Mouse (Mus musculus) forebrain, embryonic 15.5 days (tissue): ENCODE measurements at regions not wholly inside any gene's neighbourhood (a gene's known extent, or its start where the extent isn't known, plus 50 kb on each side); places are given as distances from the start of the nearest gene placed in this dataset.

Experiments
- ATAC-seq: fragments of 200-750 bp; cut with Nextera tagmentation; replicated peaks from 2 replicates; pipeline ENCODE4 v1.8.0; 2017; ENCODE audit warnings: mild to moderate bottlenecking, moderate TSS enrichment, moderate library complexity
- H3K27ac ChIP-seq: fragments of 300-500 bp; sonication (generic); replicated peaks from 2 replicates; pipeline ENCODE4 v1.5.1; 2015; ENCODE audit warnings: mild to moderate bottlenecking, inconsistent platforms
- H3K27me3 ChIP-seq: fragments of 300-500 bp; sonication (generic); 2 replicates; pipeline ENCODE4 v1.6.1; 2015; ENCODE audit warnings: inconsistent platforms
- H3K36me3 ChIP-seq: fragments of 300-500 bp; sonication (generic); 2 replicates; pipeline ENCODE4 v1.6.1; 2015; ENCODE audit warnings: mild to moderate bottlenecking, inconsistent platforms
- H3K4me1 ChIP-seq: fragments of 300-500 bp; sonication (generic); 2 replicates; pipeline ENCODE4 v1.6.1; 2015; ENCODE audit warnings: inconsistent platforms
- H3K4me2 ChIP-seq: fragments of 300-500 bp; sonication (generic); replicated peaks from 2 replicates; pipeline ENCODE4 v1.6.1; 2015; ENCODE audit warnings: mild to moderate bottlenecking, inconsistent platforms
- H3K4me3 ChIP-seq: fragments of 300-500 bp; sonication (generic); 2 replicates; pipeline ENCODE4 v1.5.1; 2015; ENCODE audit warnings: mild to moderate bottlenecking, inconsistent platforms
- H3K9ac ChIP-seq: fragments of 300-500 bp; sonication (generic); replicated peaks from 2 replicates; pipeline ENCODE4 v1.6.1; 2015; ENCODE audit warnings: mild to moderate bottlenecking, inconsistent platforms
- H3K9me3 ChIP-seq: fragments of 300-500 bp; sonication (generic); 2 replicates; pipeline ENCODE4 v1.6.1; 2016; ENCODE audit warnings: inconsistent platforms
- WGBS: fragments of 180-500 bp; shearing (Covaris S2); methylation state at CpG from one replicate; pipeline ENCODE4 v1.1.7; 2015; ENCODE audit warnings: mixed read lengths; 5-methylcytosine and 5-hydroxymethylcytosine counted together

- no peaks in the 10 kb centered on the region for H3K9me3 ChIP-seq
- no peak; the same call in 1 of the 2 replicates for ATAC-seq
- H3K27ac ChIP-seq, result peak overlapping the region; percentile 6; the same call in 1 of the 2 replicates
- no peaks in the 10 kb centered on the region for H3K27me3 ChIP-seq
- no peak overlapping the region for H3K9ac ChIP-seq
- H3K4me1 ChIP-seq, result peaks cover 7% of the 10 kb centered on the region
- no peaks in the 10 kb centered on the region for H3K36me3 ChIP-seq
- no peak overlapping the region for H3K4me2 ChIP-seq
- no peak overlapping the region for H3K4me3 ChIP-seq
- WGBS, result 24% methylated on average over 6 of the region's 6 CpGs
These were observed 89.6 kb upstream of the Kirrel3 start for GRCm38 (mm10) chr9:34395839-34396804.

DNA sequence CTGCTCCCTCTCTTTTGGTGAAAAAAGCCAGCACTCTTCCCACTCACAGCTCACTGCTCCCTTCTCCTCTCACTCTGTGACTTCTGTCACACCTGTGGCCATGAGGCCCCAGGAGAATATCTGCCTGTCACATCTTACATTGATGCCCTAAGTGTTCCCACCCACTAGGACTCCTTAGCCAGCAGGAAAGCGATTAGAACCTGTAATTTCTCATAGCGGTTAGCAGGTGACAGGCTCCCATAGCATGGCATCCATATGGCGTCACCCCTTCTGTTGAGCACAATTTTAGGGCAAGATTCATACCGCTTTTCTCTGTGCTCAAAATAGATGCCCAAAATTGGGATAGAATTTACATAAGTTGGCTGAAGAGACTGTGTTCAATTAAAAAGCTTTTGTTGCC is 74.0 kb upstream of the Kirrel3 start:
- Histone ChIP-seq H3K27ac (peak overlapping the region; percentile 60), H3K9me3 (no peaks in the 10 kb centered on the region), H3K4me2 (no peak overlapping the region), H3K27me3 (no peaks in the 10 kb centered on the region), H3K9ac (no peak overlapping the region), H3K36me3 (no peaks in the 10 kb centered on the region), H3K4me3 (no peak overlapping the region), H3K4me1 (peaks cover 27% of the 10 kb centered on the region)
- peak; percentile 80 for ATAC-seq
- WGBS, result 51% methylated on average over 4 of the region's 4 CpGs

GRCm38 (mm10) chr9:34416153-34416552 is 69.5 kb upstream of the Kirrel3 start:
- Histone ChIP-seq H3K9me3 (no peaks in the 10 kb centered on the region), H3K4me2 (no peak overlapping the region), H3K4me3 (no peak overlapping the region), H3K27me3 (no peaks in the 10 kb centered on the region), H3K27ac (no peak overlapping the region), H3K9ac (no peak overlapping the region), H3K4me1 (peaks cover 27% of the 10 kb centered on the region), H3K36me3 (no peaks in the 10 kb centered on the region)
- ATAC-seq, result no peak
- 76% methylated on average over 8 of the region's 8 CpGs for WGBS

- Histone ChIP-seq H3K36me3 (no peaks in the 10 kb centered on the region), H3K27me3 (no peaks in the 10 kb centered on the region), H3K27ac (no peak overlapping the region), H3K4me1 (peaks cover 24% of the 10 kb centered on the region), H3K9ac (no peak overlapping the region), H3K9me3 (no peaks in the 10 kb centered on the region), H3K4me2 (no peak overlapping the region), H3K4me3 (no peak overlapping the region)
- ATAC-seq, result no peak
- WGBS, result 83% methylated on average over 8 of the region's 8 CpGs
These were observed 67.6 kb upstream of the Kirrel3 start for GRCm38 (mm10) chr9:34418100-34418499.

GRCm38 (mm10) chr9:34421956-34422355 is 63.7 kb upstream of the Kirrel3 start:
- no peak overlapping the region for H3K4me3 ChIP-seq
- no peaks in the 10 kb centered on the region for H3K27me3 ChIP-seq
- peak; percentile 53; the same call in 1 of the 2 replicates for ATAC-seq
- peaks cover 24% of the 10 kb centered on the region for H3K4me1 ChIP-seq
- H3K27ac ChIP-seq, result peak overlapping the region; percentile 35
- no peaks in the 10 kb centered on the region for H3K36me3 ChIP-seq
- H3K4me2 ChIP-seq, result no peak overlapping the region
- H3K9ac ChIP-seq, result no peak overlapping the region
- H3K9me3 ChIP-seq, result no peaks in the 10 kb centered on the region

GRCm38 (mm10) chr9:34423062-34423461 is 62.6 kb upstream of the Kirrel3 start:
- WGBS, result 52% methylated on average over 7 of the region's 7 CpGs
- no peak overlapping the region for H3K9ac ChIP-seq
- no peak overlapping the region for H3K4me3 ChIP-seq
- peak overlapping the region; percentile 35 for H3K27ac ChIP-seq
- no peaks in the 10 kb centered on the region for H3K36me3 ChIP-seq
- ATAC-seq, result no peak
- H3K27me3 ChIP-seq, result no peaks in the 10 kb centered on the region
- H3K9me3 ChIP-seq, result no peaks in the 10 kb centered on the region
- peaks cover 34% of the 10 kb centered on the region for H3K4me1 ChIP-seq
- H3K4me2 ChIP-seq, result no peak overlapping the region

DNA sequence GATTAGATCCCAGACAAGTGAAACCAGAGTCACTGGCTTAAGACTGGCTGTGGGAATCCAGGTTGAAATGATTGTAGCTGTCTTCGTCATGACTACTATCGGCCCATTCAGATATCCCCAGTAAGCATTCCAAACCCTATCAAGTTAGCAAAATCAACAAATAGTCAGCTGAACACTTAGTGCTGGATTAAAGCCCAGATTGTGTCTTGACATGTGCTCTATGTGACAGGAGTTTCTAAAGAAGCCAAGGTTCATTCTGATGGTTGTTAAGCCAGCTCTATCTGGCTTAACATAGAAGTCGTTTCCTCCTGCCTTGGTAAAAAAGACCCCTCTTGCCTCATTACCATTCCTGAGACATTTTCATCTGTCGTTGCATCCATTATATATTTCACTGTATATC is 59.1 kb upstream of the Kirrel3 start:
- 42% methylated on average over 4 of the region's 4 CpGs for WGBS

GRCm38 (mm10) chr9:34427711-34428110 is 58.0 kb upstream of the Kirrel3 start:
- no peaks in the 10 kb centered on the region for H3K36me3 ChIP-seq
- ATAC-seq, result no peak
- no peak overlapping the region for H3K9ac ChIP-seq
- no peak overlapping the region for H3K4me2 ChIP-seq
- H3K27ac ChIP-seq, result peak overlapping the region; percentile 71
- 47% methylated on average over 8 of the region's 8 CpGs for WGBS
- H3K27me3 ChIP-seq, result no peaks in the 10 kb centered on the region
- H3K4me1 ChIP-seq, result peaks cover 24% of the 10 kb centered on the region
- H3K4me3 ChIP-seq, result no peak overlapping the region
- no peaks in the 10 kb centered on the region for H3K9me3 ChIP-seq

More for the DNA sequence above, 59.1 kb upstream of the Kirrel3 start:
- peak; percentile 38; the same call in 1 of the 2 replicates for ATAC-seq
- Histone ChIP-seq H3K27me3 (no peaks in the 10 kb centered on the region), H3K36me3 (no peaks in the 10 kb centered on the region), H3K4me3 (no peak overlapping the region), H3K9me3 (no peaks in the 10 kb centered on the region), H3K9ac (no peak overlapping the region), H3K27ac (peak overlapping the region; percentile 71), H3K4me1 (peaks cover 31% of the 10 kb centered on the region), H3K4me2 (no peak overlapping the region)
